Mouse (Mus musculus) thymus, adult 2 months (tissue): ENCODE results near the gene Apopt1. TPM values are rescaled to one million over a fixed set of nuclear protein-coding genes. Genes with fewer than 3 reads are reported as not detected.

Experiments
- DNase-seq: peaks from one replicate; pipeline ENCODE4 v3.0.0; 2021
- H3K27ac ChIP-seq: fragments of 200-500 bp; 2 replicates; pipeline ENCODE4 v1.5.1; 2012; ENCODE audit warnings: low read length, control low read depth; ENCODE audit not compliant: control insufficient read depth, insufficient read depth
- H3K27me3 ChIP-seq: fragments of 200-500 bp; 2 replicates; pipeline ENCODE4 v1.6.1; 2012; ENCODE audit warnings: mild to moderate bottlenecking, low read length, moderate library complexity, mixed read lengths; ENCODE audit not compliant: control insufficient read depth, insufficient read depth
- H3K36me3 ChIP-seq: fragments of 200-500 bp; 2 replicates; pipeline ENCODE4 v1.6.1; 2012; ENCODE audit warnings: mild to moderate bottlenecking, low read length, moderate library complexity; ENCODE audit not compliant: control insufficient read depth, insufficient read depth
- H3K4me1 ChIP-seq: fragments of 200-500 bp; replicated peaks from 2 replicates; pipeline ENCODE4 v1.6.1; 2012; ENCODE audit warnings: low read length; ENCODE audit not compliant: control insufficient read depth, insufficient read depth
- H3K4me3 ChIP-seq: fragments of 200-500 bp; 2 replicates; pipeline ENCODE4 v1.5.1; 2012; ENCODE audit warnings: mild to moderate bottlenecking, low read length, control low read depth, moderate library complexity; ENCODE audit not compliant: control insufficient read depth, insufficient read depth
- CTCF ChIP-seq: fragments of 200-500 bp; IDR thresholded peaks from 2 replicates; pipeline ENCODE4 v1.5.1; 2012; ENCODE audit warnings: mild to moderate bottlenecking, control low read depth, low read length, moderate library complexity, borderline replicate concordance; ENCODE audit not compliant: control insufficient read depth, poor library complexity, insufficient read depth; ENCODE audit errors: extremely low read depth
- POLR2A ChIP-seq: fragments of 200-500 bp; IDR thresholded peaks from 2 replicates; pipeline ENCODE4 v1.6.1; 2012; ENCODE audit warnings: mild to moderate bottlenecking, low read length, control low read depth, moderate library complexity; ENCODE audit not compliant: control insufficient read depth, poor library complexity, insufficient read depth; ENCODE audit errors: extremely low read depth
- WGBS: fragments of 180-500 bp; shearing (Covaris S2); methylation state at CpG from one replicate; pipeline ENCODE4 v1.1.7; 2018; 5-methylcytosine and 5-hydroxymethylcytosine counted together
- polyA plus RNA-seq: library from polyadenylated mRNA; depleted of rRNA; stranded (reverse); fragments of >200 nt; gene quantifications from 2 replicates; pipeline ENCODE4 v1.2.3, GENCODE M21; 2012

The Apopt1 gene
- polyA plus RNA-seq, 1 experiment: 32.3 TPM

- WGBS: 93% methylated on average over 11 of the region's 11 CpGs
- no peaks in the 10 kb centered on the region for H3K36me3 ChIP-seq
- no peak for DNase-seq
- no peaks in the 10 kb centered on the region for H3K27me3 ChIP-seq
- no peak overlapping the region for H3K4me3 ChIP-seq
- H3K4me1 ChIP-seq: peaks cover 46% of the 10 kb centered on the region
- H3K27ac ChIP-seq: no peak overlapping the region
- no peak for TF ChIP-seq POLR2A
- no peak for TF ChIP-seq CTCF
Observed at GRCm38 (mm10) chr12:111689426-111689825, 23.6 kb upstream of the Apopt1 start.

- DNase-seq: peak; percentile 58
- Histone ChIP-seq H3K4me1 (peaks cover 64% of the 10 kb centered on the region), H3K27me3 (no peaks in the 10 kb centered on the region), H3K4me3 (no peak overlapping the region), H3K27ac (peak overlapping the region; percentile 77), H3K36me3 (no peaks in the 10 kb centered on the region)
- 35% methylated on average over 5 of the region's 5 CpGs for WGBS
- TF ChIP-seq CTCF (peak; percentile 41; the same call in 1 of the 2 replicates), POLR2A (no peak)
Observed at GRCm38 (mm10) chr12:111691346-111691872, 21.7 kb upstream of the Apopt1 start.

- TF ChIP-seq CTCF (no peak), POLR2A (no peak)
- peak overlapping the region; percentile 5; the same call in 1 of the 2 replicates for H3K27ac ChIP-seq
- WGBS: 92% methylated on average over 5 of the region's 5 CpGs
- no peak for DNase-seq
- H3K36me3 ChIP-seq: no peaks in the 10 kb centered on the region
- H3K4me3 ChIP-seq: no peak overlapping the region
- H3K4me1 ChIP-seq: peaks cover 64% of the 10 kb centered on the region
- H3K27me3 ChIP-seq: no peaks in the 10 kb centered on the region; the same call in 1 of the 2 replicates
Observed at GRCm38 (mm10) chr12:111692899-111693298, 20.2 kb upstream of the Apopt1 start.

GRCm38 (mm10) chr12:111693341-111694270 is 19.5 kb upstream of the Apopt1 start:
- DNase-seq: no peak
- Histone ChIP-seq H3K27me3 (no peaks in the 10 kb centered on the region; the same call in 1 of the 2 replicates), H3K4me1 (peaks cover 64% of the 10 kb centered on the region), H3K4me3 (no peak overlapping the region), H3K36me3 (no peaks in the 10 kb centered on the region), H3K27ac (peak overlapping the region; percentile 5; the same call in 1 of the 2 replicates)
- TF ChIP-seq CTCF: no peak
- no peak for TF ChIP-seq POLR2A
- 87% methylated on average over 18 of the region's 18 CpGs for WGBS

- WGBS: 48% methylated on average over 12 of the region's 12 CpGs
- peaks cover 64% of the 10 kb centered on the region for H3K4me1 ChIP-seq
- no peak overlapping the region for H3K4me3 ChIP-seq
- H3K27me3 ChIP-seq: no peaks in the 10 kb centered on the region; the same call in 1 of the 2 replicates
- no peaks in the 10 kb centered on the region for H3K36me3 ChIP-seq
- no peak for DNase-seq
- peak overlapping the region; percentile 12; the same call in 1 of the 2 replicates for H3K27ac ChIP-seq
- TF ChIP-seq CTCF: no peak
- 0 out of 2 replicates have a peak, but pooled peaks have one; percentile 7 for TF ChIP-seq POLR2A
Observed at GRCm38 (mm10) chr12:111694271-111694781, 18.7 kb upstream of the Apopt1 start.

- no peak for DNase-seq
- Histone ChIP-seq H3K36me3 (no peaks in the 10 kb centered on the region), H3K27me3 (no peaks in the 10 kb centered on the region; the same call in 1 of the 2 replicates), H3K4me3 (no peak overlapping the region), H3K4me1 (peaks cover 60% of the 10 kb centered on the region), H3K27ac (peak overlapping the region; percentile 40)
- 76% methylated on average over 13 of the region's 13 CpGs for WGBS
- no peak for TF ChIP-seq POLR2A
- TF ChIP-seq CTCF: no peak
Observed at GRCm38 (mm10) chr12:111694880-111695804, 17.9 kb upstream of the Apopt1 start.
